Mouse (Mus musculus): ENCODE measurements around the gene Ahcyl1.
"Not testable (repeated sequence)": the region's sequence is repeated elsewhere in the genome, so short reads cannot be mapped to it uniquely, and the experiment has no call there.

The Ahcyl1 gene

DNA sequence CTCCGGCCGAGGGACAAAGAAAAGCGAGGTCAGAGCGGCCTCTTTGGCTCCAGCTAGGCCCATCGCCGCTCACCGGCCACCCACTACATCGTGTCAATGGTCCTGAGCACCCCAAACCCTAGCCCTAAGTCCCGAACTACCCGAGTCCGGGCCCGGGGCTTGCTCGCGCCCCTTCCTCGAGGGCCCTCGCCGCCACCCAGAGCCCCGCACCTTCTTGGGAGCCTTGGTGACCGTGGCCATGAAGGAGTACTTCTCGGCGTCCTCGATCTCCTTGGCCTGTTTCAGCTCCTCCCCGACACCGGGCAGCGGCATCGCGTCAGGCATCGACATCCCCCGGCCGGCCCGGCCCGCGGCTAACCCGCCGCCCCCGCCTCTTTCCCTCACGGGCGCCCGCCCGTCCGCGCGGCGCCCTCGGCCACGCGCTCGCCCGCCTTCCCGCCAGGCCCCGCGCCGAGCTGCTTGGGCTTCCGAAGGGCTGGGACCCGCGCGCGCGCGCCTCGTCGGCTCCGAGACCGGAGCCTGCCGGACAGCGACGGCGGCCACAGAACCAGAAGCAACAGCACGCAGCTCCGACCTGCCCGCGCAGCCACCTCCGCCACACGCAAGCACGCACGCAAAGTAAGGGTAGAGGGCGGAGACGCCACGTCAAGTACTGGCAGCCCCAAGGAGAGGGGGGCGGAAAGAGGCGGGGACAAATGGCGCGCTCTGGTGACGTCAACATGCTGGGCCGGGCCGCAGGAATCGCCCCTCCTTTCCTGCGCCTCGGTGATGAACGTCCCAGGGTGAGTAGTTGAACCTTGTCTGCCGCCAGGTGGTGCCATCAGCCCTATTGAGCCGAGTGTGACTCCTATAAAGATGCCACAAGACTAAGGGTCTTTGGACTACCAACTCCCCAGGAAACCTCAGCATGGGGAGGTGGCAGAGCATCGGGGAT is at the start of gene Ahcyl1:
Gene Ahcyl1 (minus strand): TSS at position 613 of the 934 bp plus-strand sequence.
- peak; percentile 99 for DNase-seq

DNA sequence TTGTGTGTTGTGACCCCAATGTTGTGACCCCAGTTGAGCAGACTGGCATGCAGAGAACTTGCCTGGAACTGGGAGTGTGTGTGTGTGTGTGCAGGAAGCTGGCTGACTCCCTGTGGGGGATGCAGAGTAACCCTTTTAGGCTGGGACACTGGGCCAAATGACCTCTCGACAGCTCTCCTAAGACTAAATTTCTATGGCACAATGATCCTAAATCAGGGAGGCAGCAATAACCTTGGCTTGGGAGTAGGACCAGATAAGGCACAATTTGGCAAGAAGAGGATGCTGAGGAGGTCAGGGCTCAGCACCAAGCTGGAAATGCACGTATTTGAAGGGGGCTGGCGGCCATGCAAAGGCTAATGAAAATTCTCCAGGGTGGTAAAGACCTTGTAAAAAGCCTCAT is 49.7 kb upstream of the Ahcyl1 start:
- DNase-seq, result no peak

DNA sequence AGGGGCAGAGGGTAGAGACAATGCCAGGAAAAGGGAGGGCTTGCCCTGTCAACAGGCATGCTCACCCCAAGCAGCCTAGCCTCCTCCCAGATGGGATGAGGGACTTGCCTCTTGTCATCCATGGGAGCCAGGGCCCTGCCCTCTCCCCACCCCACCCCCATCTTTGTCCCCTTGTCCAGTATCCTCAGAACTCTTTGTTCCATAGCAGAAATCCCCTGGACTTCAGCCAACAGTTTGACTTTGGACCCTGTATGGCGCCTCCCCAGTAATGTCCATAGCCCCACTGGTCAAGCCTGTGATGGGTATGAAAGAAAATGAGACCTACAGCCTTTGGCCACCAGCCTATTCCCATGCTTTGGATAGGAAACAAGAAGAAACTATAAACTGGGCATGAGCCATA is 47.3 kb upstream of the Ahcyl1 start:
- no peak for DNase-seq

DNA sequence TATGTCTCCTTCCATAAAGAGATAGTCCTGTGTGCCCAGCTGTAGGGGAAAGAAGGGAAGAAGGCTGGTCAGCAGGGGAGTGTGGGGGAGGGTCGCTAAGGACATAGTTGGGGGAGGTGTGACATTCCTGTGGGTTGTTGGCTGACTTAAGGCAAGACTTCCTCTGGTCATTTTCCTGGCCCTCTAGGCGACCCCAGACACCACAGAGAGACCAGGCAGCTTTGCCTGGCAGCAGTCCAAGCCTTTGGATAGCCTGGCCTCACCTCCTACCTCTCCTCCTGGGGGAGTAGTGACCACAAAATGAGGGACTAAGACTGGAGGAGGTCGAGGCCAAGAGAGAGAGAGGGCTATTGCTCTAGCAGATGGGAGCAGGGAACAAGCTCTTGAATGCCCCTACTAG is 46.7 kb upstream of the Ahcyl1 start:
- no peak for DNase-seq

DNA sequence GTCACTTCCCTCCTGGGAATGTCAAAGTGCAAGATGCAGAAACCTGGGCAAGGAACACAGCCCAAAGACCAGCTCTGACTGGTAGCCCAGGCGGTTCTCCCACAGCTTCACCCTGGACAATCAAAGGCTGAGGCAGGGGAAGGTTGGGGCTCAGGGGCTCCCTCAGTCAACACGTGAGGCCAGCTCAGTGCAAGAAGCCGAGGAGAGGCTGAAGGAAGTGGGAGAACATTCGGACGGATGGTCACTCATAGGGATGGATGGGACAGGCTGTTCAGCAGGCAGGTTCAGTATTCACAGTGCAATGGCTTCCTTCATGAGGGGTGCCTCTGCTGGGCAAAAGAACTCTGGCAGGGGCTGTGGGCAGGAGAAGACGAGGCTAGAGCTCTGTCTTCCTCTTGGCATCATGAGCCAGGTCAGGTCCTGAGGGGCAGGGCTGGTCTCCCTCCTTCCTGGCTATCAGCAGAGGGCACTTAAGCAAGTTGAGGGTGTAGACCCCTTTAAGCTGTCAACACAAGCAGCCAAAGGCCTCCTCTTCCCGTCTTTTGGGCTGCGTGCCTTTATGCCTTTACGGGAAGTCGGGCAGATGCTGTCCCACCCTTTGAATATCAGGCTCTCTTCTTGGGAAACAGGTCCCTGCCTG is 45.8 kb upstream of the Ahcyl1 start:
- no peak for DNase-seq

DNA sequence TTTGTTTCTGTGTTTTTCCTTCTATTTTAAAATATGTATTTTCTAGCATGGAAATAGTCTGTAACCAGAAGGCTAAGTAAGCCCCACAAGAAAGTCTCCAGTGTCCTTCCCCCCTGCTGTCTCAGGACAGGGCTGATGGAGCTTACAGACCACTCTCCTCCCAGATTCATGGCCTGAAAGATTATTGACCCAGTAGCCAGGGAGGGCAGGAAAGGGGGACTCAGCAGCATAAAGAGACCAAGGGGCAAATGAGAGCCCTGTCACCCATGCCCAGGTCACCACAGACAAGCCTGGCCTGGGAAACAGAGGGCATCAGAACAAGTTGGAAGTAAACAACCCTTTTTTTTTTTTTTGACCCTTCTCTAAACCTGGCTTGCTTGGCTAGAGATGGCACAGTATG is 45.0 kb upstream of the Ahcyl1 start:
- no peak for DNase-seq

DNA sequence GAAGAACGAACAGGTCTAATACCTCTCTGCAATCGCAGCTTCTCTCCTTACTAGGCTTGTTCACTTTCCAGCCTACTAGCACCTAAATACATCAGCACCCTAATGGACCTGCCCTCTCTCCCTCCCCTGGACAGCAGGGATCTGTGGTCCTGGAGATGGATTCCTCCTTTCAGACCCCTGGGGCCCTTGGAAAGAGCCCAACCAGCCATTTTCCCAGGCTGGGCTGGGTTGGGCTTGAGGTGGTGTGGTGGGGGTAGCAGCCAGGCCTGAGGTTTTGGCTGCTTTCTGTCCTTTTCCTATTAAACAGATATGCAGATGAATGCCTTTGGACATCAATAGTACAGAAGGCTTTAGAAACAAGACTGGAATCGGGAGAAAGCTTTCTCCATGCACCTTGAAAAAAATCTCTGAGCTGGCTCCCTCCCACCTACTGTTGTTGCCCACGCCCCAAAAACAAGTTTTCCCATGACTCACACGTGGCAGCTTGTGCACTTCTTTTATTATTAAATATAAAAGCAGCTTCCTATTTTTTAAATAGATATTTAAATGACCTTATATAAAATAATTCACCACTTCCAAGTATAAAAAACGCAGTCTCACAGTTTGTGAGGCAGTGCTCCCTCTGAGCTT is 44.3 kb upstream of the Ahcyl1 start:
- peak; percentile 69 for DNase-seq

DNA sequence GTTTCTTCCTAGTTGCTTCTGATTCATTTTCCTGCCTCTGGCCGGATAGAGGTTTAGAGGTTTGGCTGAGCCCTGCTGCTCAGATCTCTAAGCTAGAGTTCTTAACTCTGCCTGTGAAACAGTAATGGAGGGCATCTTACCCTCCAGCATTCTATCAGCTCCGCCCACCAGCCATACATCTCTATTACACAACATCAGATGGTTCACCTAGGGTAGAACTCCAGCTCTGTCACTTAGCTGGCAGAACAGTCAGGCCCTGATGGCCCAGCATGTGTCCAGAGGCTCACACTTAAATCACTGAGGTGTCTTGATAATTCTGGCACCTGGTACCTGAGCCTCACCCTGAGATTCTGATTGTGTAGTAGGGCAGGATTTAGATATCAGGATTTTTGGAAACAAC is 43.6 kb upstream of the Ahcyl1 start:
- DNase-seq, result no peak

DNA sequence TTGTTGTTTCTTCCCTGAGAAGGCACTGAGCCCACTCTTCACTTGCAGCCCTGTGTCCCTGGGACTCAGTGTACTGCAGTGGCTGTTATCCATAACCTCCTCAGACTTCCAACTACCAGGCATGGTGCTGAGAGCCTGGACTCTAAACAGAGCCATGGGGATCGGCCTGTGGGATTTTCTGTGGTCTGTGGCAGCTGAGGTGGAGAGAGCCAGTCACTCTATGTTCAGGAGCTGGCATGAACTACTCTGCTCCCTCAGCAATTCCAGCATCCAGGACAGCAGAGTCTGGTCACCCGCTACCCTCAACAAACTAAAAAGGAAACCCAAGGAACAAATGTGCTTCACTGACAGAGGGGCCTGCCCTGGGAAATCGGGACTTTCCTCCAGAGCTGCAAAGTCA is 43.1 kb upstream of the Ahcyl1 start:
- DNase-seq, result no peak

DNA sequence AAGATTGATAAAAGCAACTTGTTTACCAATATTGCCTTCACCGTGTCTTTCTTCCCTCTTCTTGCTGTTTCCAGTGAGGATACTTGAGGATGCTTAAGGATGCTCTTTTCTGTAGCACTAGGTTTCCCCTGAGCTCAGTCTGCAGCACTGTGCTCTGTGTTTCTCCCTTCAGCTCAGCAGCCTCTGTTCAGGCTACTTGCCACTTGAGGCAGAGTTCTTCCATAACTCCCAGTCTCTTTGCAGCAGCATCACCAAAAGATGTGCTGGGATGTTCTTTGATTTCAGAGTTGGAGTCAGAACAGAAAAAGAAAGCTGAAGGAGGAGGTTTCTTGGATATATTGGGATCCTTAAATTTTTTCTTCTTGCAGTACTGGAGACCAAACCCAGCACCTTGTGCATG is 42.3 kb upstream of the Ahcyl1 start:
- no peak for DNase-seq

DNA sequence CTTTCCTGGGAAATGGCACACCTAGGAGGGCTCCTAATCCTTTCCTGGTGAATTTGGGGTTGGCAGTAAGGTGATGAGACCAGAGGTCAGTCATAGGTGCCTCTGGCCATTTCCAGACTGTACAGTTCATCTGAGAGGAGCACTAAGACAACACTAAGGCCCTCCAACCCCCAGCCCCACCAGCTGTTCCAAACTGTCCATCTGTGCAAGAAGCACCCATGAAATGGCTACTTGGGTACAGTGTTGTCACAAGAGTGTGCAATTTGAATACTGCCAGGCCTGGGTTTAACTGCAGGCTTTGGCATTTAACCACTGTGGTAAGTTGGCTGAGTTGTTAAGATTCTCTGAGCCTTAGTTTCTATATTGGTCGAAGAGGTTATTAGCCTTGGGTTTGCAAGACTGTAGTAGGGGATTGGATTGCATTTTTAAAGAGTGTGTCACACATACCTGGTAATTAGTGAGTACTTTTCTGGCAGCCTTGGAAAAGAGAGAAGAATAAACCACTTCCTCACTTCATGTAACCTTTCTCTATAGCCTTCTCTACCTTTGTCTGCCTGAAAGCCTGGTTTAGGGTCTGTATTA is 41.3 kb upstream of the Ahcyl1 start:
- DNase-seq, result no peak

DNA sequence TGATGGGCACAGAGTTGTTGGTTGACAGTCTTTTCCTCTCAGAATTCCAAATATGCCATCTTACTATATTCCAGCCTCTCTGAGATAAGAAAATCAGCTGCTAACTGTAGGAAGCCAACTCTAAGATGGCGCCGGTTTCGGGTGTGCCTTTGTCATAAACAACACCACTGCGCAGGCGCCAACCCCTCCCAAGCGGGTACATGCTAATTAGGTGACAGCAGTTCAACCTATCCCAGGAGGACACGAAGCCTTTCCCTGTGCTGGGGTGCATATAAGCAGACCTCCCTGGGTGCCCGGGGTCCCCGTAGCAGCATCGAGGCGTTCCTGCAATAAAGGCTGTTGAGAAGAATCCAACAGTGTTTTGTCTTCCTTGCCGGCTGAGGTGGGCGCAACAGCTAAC is 39.3 kb upstream of the Ahcyl1 start:
- not testable (repeated sequence) for DNase-seq

DNA sequence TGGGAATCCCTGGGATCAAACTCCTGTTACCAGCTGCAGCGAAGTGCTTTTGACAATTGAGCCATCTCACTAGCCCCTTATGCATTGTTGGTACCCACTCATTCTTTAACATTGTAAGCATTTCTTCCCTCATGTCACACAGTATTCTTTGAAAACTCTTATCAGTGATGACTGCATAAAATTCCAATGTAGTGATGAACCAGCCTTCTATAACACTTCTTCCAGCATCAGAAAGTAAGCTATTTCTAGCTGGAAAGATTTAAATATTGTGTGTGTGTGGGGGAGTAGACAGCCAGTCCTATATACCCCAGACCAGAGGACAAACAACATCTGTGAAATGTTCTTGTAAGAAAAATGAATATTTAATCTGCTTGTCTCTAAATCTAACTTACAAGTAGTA is 37.0 kb upstream of the Ahcyl1 start:
- DNase-seq, result no peak

DNA sequence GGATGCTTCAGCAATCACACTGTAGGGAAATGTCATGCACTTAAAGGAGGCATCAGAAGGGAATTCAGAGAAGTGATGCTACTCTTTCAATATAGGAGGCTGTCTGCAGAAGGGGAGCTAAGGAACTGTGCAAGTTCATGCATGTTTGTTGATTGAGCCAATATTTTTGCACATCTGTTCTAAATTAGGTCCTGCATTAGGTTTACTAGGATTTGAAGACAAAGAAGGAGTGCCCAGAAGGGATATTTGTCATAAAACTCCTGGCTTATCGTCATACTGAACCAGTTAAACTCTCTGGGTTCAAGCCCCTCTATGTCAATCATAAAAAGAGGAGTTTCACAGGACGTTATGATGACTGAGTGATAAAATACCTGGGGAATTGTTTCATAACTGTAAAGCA is 33.9 kb upstream of the Ahcyl1 start:
- DNase-seq, result no peak

DNA sequence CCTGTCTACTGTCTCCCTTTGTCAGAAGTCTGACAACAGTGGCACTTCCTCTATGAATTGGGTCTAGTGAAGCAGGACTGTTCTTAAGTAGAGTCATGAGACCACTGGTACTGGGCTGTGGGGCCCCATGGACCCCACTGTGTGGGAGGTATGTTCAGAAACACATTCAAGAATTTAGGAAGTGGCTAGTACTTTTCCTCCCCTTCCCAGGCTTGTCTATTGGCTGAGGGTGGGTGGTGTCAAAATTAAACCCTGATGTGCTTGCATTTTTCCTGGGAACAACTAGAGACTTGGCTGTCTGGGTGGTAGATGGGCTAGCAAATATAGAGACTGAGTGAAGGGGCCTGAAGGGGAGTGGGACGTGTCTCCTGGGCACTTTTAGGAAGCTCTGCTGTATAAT is 32.1 kb upstream of the Ahcyl1 start:
- DNase-seq, result no peak

DNA sequence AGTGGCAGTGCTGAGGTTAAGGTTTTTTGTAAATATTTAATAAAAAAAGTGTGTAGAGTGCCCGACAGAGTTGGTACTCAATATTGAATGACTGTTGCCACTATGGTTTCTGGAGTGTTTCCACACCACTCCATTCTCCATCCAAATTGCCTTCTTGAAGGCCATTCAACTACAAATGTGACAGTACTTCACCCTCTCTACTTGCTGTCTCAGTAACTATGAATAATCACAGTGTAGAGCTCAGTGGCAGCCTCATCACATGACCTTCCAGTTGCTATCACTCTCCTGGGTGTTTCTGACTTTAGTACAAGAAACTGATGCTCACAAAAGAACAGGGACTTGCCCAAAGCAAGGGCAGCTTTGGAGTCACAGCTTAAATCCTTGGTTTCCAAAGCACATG is 19.6 kb upstream of the Ahcyl1 start:
- DNase-seq, result no peak

DNA sequence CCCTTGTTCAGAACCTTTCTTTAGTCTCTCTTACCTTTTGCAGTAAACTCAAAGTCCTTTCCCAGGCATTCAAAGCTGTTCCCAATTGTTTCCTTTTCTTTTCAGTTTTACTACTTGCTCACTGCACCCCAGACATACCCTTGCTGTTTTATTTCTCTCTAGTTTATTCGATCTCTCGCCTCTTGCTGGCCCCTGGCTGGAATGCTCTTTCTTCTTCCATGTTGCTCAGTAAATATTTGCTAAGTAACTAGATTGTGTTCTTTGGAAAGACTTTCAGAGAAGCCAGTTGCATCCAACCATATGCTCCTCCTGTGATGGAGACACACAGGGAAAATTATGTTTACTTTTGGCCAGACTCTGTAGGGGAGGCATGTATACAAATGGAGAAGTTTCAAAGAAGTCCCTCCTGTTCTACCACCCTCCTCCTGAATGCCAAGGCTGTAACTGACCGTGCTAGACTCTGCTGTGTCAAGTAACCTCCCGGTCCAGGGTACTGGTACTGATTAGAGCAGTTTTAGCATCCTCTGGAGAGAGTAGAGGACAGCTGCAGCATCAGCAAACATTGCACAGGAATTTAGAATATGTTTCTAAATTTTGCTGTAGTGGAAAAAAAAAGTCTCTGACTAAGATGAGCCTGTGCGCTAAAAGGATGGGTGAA is 18.0 kb upstream of the Ahcyl1 start:
- no peak for DNase-seq

DNA sequence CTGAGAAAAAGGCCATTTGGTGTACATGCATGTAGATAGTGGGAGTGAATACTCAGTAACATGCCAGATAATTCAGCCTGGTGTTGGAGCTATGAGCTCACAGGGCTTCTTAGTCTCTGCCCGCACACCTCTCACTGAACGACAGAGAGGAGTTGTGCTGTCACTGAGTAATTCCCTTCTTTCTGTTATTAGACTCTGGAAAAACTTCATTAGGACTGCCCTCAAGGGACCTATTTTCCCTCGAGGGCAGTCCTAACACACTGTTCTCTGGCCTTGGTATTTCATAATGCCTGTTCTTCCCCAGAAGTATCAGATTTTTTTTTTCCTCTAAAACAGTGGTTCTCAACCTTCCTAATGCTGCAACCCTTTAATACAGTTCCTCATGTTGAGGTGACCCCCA is 15.7 kb upstream of the Ahcyl1 start:
- DNase-seq, result no peak

DNA sequence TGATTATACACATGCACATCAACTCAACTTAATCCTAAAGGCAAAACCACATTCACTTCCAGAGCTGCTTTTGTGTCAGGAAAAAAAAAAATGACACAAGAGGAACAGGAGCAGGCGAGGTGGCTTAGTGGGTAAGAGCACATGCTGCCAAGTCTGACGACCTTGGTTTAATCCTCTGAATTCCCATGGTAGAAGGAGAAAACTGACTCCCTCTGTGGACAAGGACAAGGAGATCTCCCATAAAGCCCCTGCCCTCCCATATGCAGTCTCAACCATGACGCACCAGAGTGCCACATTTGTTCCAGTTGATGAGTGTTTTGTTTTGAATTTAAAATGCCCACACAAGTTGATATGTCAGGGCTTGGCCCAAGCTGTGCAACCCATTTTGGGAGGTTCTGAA is 12.8 kb upstream of the Ahcyl1 start:
- no peak for DNase-seq

DNA sequence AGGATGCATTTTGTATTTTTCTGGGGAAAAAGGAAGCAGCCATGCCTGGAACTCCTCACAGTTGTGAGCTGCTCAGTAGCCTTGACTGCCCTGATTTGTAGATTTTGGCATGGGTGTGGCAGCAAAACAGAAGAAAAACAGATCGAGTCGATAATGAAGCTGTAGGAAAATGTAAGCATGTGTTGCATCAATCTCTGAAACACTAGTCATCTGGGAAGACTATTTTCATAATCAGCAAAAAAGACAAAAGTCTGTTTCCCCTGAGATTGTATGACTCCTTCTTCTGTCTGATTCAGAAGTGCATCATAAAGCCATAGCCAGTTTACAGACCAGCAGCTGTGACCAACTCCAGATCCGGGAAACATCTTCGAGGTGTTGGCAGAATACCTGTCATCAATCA is 10.9 kb upstream of the Ahcyl1 start:
- DNase-seq, result no peak

DNA sequence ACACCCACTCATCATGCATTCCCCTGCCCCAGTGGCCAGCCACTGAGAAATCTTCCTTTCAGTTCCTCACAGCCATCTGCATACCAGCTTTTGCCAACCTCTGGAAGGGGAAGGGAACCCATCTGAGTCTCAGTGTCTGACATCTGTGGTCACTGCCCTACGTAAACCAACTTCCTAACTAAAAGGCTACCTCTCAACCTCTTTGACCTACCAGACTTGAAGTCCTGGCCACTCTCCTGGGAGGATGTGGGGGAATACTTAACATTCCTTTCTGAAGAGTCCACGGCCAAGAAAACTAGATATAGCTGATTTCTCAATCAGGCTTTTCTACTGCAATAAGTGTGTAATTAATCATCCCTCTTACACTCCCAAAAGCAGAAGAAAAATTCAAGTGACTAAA is 9.8 kb upstream of the Ahcyl1 start:
- no peak for DNase-seq

DNA sequence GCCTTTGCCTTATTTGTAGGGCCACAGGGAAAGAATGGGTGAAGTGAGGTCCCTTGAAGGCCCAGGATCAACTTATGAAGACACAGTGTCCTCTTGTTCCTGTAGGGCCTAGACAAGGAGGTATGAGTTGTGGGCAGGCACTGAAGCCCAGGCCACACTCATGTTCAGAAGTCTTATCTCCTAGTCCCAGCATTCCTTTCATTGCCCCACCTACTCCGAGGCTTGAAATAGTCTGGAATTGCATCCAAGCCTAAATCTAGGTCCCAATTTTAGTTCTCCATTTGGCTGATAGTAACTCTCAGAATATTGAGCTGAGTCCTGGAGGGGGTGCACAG is 8.0 kb upstream of the Ahcyl1 start:
- no peak for DNase-seq

DNA sequence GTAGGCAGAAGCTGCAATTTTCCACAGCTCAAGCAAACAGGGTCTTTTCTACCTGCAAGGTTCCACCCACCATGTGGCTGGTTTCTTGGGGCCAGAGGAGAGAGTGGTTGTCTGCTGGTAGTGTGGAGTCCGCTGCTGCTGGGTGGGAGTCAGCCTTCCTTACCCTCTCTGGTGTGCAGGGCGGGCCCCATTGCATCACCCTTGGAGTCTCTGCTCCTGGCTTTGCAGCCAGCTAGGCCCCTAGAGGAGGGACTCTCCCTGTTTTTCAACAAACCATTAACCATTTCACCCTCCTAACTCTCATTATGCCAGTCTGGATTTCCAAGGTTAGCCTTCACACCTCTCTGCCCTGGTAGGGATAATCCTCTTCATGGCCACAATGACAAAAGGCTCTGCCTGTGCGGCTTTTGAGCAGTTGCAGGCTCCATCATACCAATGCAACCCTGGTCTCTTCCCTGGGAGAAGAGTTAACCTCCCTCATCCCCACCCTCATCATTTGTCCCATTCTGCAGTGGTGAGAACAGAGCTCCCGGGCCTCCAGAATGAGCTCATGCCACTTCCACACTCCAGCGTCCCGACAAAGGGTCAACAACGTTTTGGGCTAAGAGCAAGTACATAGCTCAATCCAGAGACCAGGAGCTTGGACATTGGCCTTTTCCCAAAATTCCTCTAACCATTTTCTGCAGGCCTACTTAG is 7.5 kb upstream of the Ahcyl1 start:
- no peak for DNase-seq
